Mouse (Mus musculus) heart, postnatal 0 days (tissue): ENCODE measurements around the gene Gm49486. TPM values are rescaled to one million over a fixed set of nuclear protein-coding genes. Genes with fewer than 3 reads are reported as not detected.
"Not testable (repeated sequence)": the region's sequence is repeated elsewhere in the genome, so short reads cannot be mapped to it uniquely, and the experiment has no call there.

Experiments
- ATAC-seq: fragments of 200-750 bp; cut with Nextera tagmentation; 2 replicates; pipeline ENCODE4 v1.8.0; 2017; ENCODE audit warnings: low read depth, moderate number of reproducible peaks, moderate library complexity; ENCODE audit not compliant: insufficient read depth
- DNase-seq: peaks from one replicate; pipeline ENCODE4 v3.0.0-alpha.2; 2016; ENCODE audit warnings: low spot score
- H3K27ac ChIP-seq: fragments of 300-500 bp; sonication (generic); 2 replicates; pipeline ENCODE4 v1.5.1; 2014; ENCODE audit warnings: low read depth, mild to moderate bottlenecking
- H3K27me3 ChIP-seq: fragments of 300-500 bp; sonication (generic); 2 replicates; pipeline ENCODE4 v1.6.1; 2014; ENCODE audit warnings: low read length, mixed read lengths; ENCODE audit not compliant: control insufficient read depth, insufficient read depth
- H3K36me3 ChIP-seq: fragments of 300-500 bp; sonication (generic); replicated peaks from 2 replicates; pipeline ENCODE4 v1.6.1; 2014; ENCODE audit warnings: low read length, mixed read lengths; ENCODE audit not compliant: control insufficient read depth, insufficient read depth
- H3K4me1 ChIP-seq: fragments of 300-500 bp; sonication (generic); 2 replicates; pipeline ENCODE4 v1.6.1; 2014; ENCODE audit warnings: antibody characterized with exemption; ENCODE audit not compliant: control insufficient read depth, insufficient read depth
- H3K4me2 ChIP-seq: fragments of 300-500 bp; sonication (generic); 2 replicates; pipeline ENCODE4 v1.6.1; 2014; ENCODE audit warnings: low read depth, mild to moderate bottlenecking, low read length, moderate library complexity
- H3K4me3 ChIP-seq: fragments of 300-500 bp; sonication (generic); 2 replicates; pipeline ENCODE4 v1.5.1; 2014; ENCODE audit warnings: low read depth, low read length
- H3K9ac ChIP-seq: fragments of 300-500 bp; sonication (generic); replicated peaks from 2 replicates; pipeline ENCODE4 v1.6.1; 2014; ENCODE audit warnings: low read depth, low read length, mixed read lengths
- H3K9me3 ChIP-seq: fragments of 300-500 bp; sonication (generic); replicated peaks from 2 replicates; pipeline ENCODE4 v1.6.1; 2016; ENCODE audit warnings: low read length; ENCODE audit not compliant: control insufficient read depth
- CTCF ChIP-seq: IDR thresholded peaks from 2 replicates; pipeline ENCODE4 v1.5.1; 2016; ENCODE audit warnings: antibody characterized with exemption, control low read depth, low read depth
- EP300 ChIP-seq: IDR thresholded peaks from 2 replicates; pipeline ENCODE4 v1.6.1; 2016; ENCODE audit warnings: antibody characterized with exemption, low read depth
- whole genome bisulfite sequencing: fragments of 180-500 bp; shearing (Covaris S2); extraction: QIAGEN DNeasy Blood & Tissue Kit; methylation state at CpG from one replicate; pipeline ENCODE4 v1.1.7; 2014; 5-methylcytosine and 5-hydroxymethylcytosine counted together
- polyA plus RNA-seq: library from polyadenylated mRNA; unstranded; fragments of >200 nt; fragmentation: Nextera tagmentation; extraction: Ambion mirVana; gene quantifications from 2 replicates; pipeline ENCODE4 v1.2.1, GENCODE M21; 2015
- total RNA-seq: library from RNA; depleted of rRNA; stranded (reverse); fragments of >200 nt; gene quantifications from 2 replicates; pipeline ENCODE4 v1.2.3, GENCODE M21; 2014; ENCODE audit warnings: low replicate concordance

Gene Gm49486
- total and polyA plus RNA-seq, 2 experiments from 2014 or later = 0.74 to 0.80 TPM

DNA sequence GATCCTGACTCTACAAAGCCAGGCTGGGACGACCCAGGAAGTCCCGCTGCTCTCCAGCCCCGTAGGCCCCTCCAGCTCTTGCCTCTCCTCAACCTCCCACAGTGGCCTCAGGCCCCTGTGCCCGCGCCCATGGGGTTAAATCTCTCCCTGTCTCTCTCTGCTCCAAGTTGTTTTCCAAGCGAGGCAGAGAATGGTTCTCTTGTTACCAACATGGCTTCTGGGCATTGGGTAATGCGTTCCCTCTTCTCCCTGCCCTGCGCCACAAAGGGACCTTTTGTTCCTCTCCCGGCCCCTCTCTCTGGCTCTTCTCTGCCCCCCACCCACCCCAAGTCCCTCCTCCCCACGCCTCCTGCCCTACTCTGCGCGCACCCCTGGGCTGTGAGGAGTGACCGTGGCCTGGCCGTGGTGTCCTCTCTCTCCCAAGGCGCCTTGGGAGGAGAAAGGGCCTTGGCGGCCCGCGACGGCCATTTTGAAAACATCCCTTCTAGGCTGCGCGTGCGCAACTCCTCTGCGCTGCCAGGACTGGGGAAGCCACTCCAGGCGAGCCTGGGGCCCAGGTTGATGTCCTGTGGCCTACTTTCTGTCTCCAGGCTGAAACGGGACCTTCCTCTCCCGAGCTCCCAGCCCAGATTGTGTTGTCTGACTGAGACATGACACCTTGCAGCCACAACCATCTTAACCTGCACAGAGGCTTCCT lies 16.3 kb upstream of the Gm49486 start:
- H3K9me3 ChIP-seq = no peaks in the 10 kb centered on the region
- WGBS = 91% methylated on average over 26 of the region's 26 CpGs
- H3K27me3 ChIP-seq = no peaks in the 10 kb centered on the region
- no peak overlapping the region for H3K4me2 ChIP-seq
- no peak overlapping the region for H3K4me3 ChIP-seq
- no peak overlapping the region for H3K9ac ChIP-seq
- 0 out of 2 replicates have a peak overlapping the region, but pooled peaks have one; percentile 11 for H3K27ac ChIP-seq
- TF ChIP-seq EP300 (no peak), CTCF (no peak)
- no peaks in the 10 kb centered on the region for H3K4me1 ChIP-seq
- no peak for DNase-seq
- H3K36me3 ChIP-seq = no peaks in the 10 kb centered on the region
- ATAC-seq = no peak

DNA sequence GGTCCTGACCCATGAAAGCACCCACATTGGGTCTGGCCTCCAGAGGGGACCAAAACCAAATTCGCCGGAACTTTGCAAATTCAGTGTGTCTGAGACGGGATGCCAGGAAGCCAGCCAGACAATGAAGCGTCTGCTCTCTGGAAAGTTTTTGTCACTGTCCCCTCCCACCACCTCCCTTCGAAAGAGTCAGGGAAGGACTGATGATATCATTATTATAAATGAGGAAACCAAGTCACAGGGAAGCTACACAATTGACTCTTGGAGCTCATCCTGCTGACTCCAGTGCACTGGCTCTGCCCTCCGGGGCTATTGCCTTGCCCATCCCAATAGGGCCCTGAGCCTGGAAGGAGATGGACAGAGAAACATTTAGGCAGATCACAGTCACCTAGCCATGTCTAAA lies 15.6 kb upstream of the Gm49486 start:
- no peak for TF ChIP-seq CTCF
- no peak for TF ChIP-seq EP300
- Histone ChIP-seq H3K4me3 (no peak overlapping the region), H3K4me1 (no peaks in the 10 kb centered on the region), H3K4me2 (no peak overlapping the region), H3K9me3 (no peaks in the 10 kb centered on the region), H3K9ac (no peak overlapping the region), H3K27ac (no peak overlapping the region), H3K27me3 (no peaks in the 10 kb centered on the region), H3K36me3 (no peaks in the 10 kb centered on the region)
- ATAC-seq (no peak), DNase-seq (no peak)
- 58% methylated on average over 6 of the region's 6 CpGs for WGBS

DNA sequence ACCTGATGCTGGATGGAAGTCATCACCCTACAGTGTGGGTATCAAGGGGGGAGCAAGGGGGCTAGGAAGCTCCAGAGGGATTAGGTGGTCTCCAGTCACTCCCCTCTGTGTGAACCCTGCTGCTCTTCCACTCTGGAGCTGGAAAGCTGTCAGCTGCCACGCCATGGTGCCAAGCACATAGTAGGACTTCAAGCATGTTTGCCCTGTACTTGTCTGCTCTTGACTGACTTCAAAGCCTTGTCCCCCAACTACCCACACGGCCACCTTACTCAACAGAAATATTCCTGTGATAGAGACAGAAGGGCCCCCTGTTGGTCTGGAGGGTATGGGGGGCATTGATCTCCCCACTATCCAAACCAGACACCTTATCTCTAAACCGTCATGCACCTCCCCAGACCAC lies 13.0 kb upstream of the Gm49486 start:
- WGBS = 60% methylated on average over 3 of the region's 3 CpGs
- Histone ChIP-seq H3K4me2 (no peak overlapping the region), H3K9me3 (no peaks in the 10 kb centered on the region), H3K27me3 (no peaks in the 10 kb centered on the region), H3K4me1 (no peaks in the 10 kb centered on the region), H3K4me3 (no peak overlapping the region), H3K36me3 (no peaks in the 10 kb centered on the region), H3K27ac (no peak overlapping the region), H3K9ac (no peak overlapping the region)
- no peak for ATAC-seq
- TF ChIP-seq CTCF (no peak), EP300 (no peak)
- DNase-seq = no peak

DNA sequence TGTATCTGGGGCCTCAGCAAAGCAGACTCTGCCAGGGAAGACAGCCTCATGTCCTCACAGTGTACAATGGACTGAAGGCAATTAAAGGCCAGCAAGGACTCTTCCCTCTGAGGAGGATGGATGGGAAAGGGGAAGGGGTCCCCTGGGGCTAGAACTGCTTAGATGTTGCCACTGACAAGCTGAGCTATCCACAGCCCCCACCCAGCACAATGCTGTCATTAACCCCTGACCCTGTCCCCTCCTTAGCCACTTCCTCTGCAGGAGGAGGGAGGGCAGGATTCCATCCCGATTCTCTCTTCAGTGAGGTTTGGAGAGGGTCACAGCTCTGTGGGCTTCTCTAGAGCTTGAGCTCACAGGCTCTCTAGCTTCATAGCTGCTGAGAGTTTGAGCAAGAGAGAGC lies 9.6 kb upstream of the Gm49486 start:
- Histone ChIP-seq H3K4me3 (no peak overlapping the region), H3K36me3 (no peaks in the 10 kb centered on the region), H3K9ac (no peak overlapping the region), H3K27ac (no peak overlapping the region), H3K27me3 (0 out of 2 replicates have a peak, but pooled peaks cover 6% of the 10 kb centered on the region), H3K4me1 (no peaks in the 10 kb centered on the region; the same call in 1 of the 2 replicates), H3K9me3 (no peaks in the 10 kb centered on the region), H3K4me2 (no peak overlapping the region)
- WGBS = 13% methylated on average over 1 of the region's 1 CpGs
- TF ChIP-seq EP300 (no peak), CTCF (no peak)
- ATAC-seq (no peak), DNase-seq (no peak)

DNA sequence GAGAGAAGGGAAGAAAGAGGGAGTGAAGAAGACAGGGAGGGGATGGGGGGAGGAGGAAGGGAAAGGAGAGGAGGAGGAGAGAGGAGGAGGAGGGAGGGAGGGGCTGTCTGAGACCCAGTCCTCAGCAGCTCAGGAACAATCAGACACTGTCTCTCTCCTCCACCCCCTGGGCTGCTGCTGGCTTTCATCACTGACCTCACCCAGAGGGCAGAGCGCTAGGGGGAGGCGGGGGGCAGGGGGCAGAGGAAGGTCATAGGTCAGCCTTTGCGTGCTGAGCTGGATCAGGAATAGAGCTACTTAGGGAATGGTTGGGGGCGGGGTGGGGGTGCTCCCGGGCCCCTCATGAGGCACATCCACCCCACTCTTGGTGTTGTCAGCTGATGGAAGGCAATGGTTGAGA lies 5.5 kb upstream of the Gm49486 start:
- no peak overlapping the region for H3K27ac ChIP-seq
- H3K4me1 ChIP-seq = no peaks in the 10 kb centered on the region; the same call in 1 of the 2 replicates
- H3K9ac ChIP-seq = no peak overlapping the region
- TF ChIP-seq CTCF (no peak), EP300 (no peak)
- H3K27me3 ChIP-seq = 0 out of 2 replicates have a peak, but pooled peaks cover 6% of the 10 kb centered on the region
- DNase-seq = no peak
- no peaks in the 10 kb centered on the region for H3K36me3 ChIP-seq
- ATAC-seq = no peak
- WGBS = 24% methylated on average over 5 of the region's 5 CpGs
- H3K9me3 ChIP-seq = no peaks in the 10 kb centered on the region
- H3K4me2 ChIP-seq = no peak overlapping the region
- H3K4me3 ChIP-seq = no peak overlapping the region

DNA sequence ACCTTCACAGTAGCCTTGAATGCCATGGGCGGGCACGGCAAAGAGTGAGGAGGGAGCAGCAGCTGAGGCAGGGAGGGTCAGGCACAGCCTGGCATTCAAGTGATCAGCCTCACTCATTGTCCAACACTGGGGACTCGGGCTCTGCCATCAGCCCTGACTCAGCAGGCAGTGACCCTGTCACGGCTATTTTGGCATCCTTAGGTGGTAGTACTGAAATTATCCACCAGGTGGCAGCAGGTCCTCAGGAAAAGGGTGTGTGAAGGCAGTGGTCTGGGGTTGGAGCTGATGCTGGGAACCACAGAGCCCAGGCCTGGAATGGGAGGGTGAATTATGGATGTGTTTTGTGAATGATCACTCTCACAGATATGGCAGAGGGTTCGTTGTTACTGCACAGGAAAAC lies 4.5 kb upstream of the Gm49486 start:
- WGBS = 10% methylated on average over 5 of the region's 5 CpGs
- ATAC-seq (peak; percentile 69; the same call in 1 of the 2 replicates), DNase-seq (peak; percentile 67)
- Histone ChIP-seq H3K9me3 (no peaks in the 10 kb centered on the region), H3K27ac (no peak overlapping the region), H3K9ac (no peak overlapping the region), H3K36me3 (no peaks in the 10 kb centered on the region), H3K4me3 (no peak overlapping the region), H3K27me3 (0 out of 2 replicates have a peak, but pooled peaks cover 6% of the 10 kb centered on the region), H3K4me1 (peaks cover 4% of the 10 kb centered on the region), H3K4me2 (no peak overlapping the region)
- TF ChIP-seq EP300 (no peak), CTCF (peak; percentile 97)

DNA sequence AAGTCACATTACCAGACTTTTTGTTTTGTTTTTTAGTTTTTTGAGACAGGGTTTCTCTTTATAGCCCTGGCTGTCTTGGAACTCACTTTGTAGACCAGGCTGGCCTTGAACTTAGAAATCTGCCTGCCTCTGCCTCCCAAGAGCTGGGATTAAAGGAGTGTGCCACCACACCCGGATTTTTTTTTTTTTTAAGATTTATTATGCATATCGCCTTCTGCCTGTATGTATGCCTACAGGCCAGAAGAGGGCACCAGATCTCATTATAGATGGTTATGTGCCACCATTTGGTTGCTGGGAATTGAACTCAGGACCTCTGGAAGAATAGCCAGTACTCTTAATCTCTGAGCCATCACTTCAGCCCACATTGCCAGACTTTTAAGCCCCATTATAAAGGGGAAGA lies 3.4 kb upstream of the Gm49486 start:
- not testable (repeated sequence) for DNase-seq, H3K36me3 ChIP-seq

More for the DNA sequence above, 3.4 kb upstream of the Gm49486 start:
- H3K4me2 ChIP-seq, H3K27me3 ChIP-seq, H3K4me3 ChIP-seq, H3K9me3 ChIP-seq, H3K27ac ChIP-seq, ATAC-seq, H3K9ac ChIP-seq, H3K4me1 ChIP-seq: not testable (repeated sequence)
- WGBS = 46% methylated on average over 2 of the region's 2 CpGs
